Mouse (Mus musculus): ENCODE data around the gene Pxn.

- TF ChIP-seq CTCF (IDR thresholded peaks at IDR 0.05; ENCODE audit: low read depth) (no peak), EP300 (IDR thresholded peaks at IDR 0.05; ENCODE audit: low read depth) (no peak)
Measured at GRCm38 (mm10) chr5:115586780-115587179, 80.3 kb downstream of the Pxn start.

Data from liver, embryonic 14.5 days (tissue).